Mouse (Mus musculus) urinary bladder, adult 18-20 months (tissue): ENCODE data around the gene Tfdp1.
A peak's percentile ranks its signal among the peaks of the same experiment; 100 is the strongest.

Source experiments
- DNase-seq, 2 experiments: peaks; one replicate each; pipeline ENCODE4 v3.0.0; 2022; ENCODE audit warnings: low spot score in 2 of 2, mixed read lengths in 2 of 2

The Tfdp1 gene

DNA sequence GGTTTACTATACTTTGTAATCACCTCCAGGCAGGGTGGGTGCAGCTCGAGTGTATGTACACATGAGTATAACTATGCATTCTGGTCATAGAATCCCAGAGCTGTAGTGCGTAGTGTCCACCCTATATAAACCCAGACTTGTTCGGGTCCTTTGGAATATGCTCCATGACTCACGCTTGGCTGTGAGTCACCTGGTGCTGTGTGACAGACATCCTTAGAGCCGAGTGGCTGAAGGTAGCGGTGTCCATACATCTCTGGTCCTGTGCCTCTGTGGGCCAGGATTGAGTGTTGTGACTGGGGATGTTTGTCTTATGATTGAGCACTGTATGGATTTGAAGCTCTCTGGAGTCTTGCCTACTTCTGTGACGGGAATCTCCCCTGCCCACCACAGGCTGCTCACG, 14.1 kb downstream of the Tfdp1 start:
- DNase-seq = no peak

DNA sequence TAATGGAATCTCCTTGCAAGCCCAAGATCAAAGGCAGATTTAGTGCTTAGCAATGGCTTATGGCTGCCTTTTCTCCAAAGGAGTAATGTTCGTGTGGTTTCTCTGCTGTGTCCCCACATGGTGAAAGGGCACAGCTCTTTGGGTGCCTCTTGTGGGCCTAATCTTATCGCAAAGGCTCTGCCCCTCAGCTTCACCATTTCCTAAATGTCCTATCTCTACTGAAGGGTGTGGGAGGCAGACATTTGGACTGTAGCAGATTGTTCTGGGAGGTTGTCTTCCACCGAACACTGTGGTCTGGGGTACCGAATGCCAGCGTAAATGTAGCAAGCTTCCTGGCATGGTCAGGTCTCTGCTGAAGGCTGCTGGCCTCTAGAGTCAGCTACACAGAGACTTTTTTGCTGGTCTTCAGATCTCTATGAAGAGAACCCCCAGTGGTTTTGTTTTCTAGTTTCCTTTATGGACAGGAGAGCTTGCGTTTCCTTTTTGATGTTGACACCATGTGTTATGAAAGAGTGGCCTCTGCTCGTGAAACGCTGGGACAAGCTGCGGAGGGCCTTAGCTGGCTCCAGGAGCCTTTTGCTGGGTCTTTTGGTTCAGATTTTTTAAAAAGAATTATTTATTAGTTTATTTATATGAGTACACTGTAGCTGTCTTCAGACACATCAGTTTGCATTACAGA, 14.7 kb downstream of the Tfdp1 start:
- no peak for DNase-seq

DNA sequence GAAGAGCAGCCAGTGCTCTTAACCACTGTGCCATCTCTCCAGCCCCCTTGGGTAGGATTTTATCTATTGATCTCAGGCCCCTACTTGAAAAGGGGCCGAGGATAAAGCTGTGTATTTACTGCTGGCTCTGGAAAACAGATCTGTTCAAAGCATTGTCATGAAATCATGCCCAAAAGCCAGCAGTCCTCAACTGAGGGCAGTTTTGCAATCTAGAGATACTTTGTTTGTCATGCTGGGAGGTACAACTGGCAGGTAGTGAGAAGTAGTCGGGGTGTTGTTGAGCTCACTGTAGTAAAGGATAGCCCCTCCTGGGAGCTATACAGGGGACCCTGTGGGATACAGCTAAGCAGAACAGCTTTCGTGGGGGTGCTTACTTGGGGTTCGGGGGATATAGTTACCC, 15.3 kb downstream of the Tfdp1 start:
- DNase-seq = no peak

DNA sequence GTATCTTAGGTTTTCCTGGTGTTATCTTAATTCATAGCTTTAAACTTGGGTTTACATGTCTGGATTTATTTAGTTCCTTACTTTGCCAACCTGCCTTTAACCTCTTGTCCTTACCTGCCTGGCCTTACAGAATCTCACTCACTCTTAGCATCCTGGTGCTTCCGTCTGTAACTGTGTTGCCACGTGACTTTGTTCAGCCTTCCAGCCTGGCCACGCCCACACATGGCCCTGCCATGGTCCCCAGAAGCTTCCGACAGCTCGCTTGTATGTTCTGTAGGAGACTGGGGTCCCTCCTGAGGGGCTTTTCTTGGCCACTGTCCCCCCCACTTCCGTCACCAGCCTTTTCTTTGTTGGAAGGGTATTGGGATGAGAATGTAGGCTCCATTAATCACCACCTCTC, 17.7 kb downstream of the Tfdp1 start:
- DNase-seq = no peak

DNA sequence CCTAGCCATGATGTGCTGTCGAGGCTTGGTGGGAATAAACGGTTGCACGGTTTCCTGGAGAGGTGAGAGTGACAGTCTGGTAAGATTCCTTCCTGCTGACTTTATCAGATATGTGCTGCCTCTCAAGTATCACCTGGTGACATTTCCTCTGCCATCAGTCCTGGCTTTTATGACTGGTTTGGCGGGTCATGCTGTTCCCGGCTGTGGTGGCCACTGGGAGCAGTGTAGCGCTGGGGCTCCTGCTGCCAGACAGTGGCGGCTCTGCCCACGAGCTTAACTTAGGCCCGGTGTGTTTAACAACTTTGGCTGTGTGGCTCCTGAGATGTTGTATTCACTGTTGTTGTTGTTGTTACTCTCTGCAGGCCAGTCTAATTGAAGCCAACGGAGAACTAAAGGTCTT, 18.1 kb downstream of the Tfdp1 start:
- DNase-seq = peak; percentile 37 to 48

DNA sequence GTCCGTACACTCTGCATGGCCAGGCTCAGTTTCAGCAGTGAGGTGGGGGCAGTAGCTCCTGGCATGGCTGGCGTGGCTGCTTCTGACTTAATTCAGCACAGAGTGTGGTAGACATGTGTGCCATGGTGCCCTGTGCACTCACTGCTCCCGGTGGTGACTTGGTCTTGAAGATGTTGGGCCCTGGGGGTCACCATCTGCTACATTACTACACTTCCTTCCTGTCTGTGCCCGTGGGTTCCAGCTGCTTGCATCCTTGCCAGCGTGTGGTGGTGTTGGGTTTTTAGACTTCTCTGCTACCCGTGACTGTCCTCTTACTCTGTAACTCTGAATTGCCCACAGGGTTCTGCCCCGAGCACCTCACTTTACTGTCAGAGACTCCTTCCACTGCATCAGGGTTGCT, 21.7 kb downstream of the Tfdp1 start:
- no peak for DNase-seq

DNA sequence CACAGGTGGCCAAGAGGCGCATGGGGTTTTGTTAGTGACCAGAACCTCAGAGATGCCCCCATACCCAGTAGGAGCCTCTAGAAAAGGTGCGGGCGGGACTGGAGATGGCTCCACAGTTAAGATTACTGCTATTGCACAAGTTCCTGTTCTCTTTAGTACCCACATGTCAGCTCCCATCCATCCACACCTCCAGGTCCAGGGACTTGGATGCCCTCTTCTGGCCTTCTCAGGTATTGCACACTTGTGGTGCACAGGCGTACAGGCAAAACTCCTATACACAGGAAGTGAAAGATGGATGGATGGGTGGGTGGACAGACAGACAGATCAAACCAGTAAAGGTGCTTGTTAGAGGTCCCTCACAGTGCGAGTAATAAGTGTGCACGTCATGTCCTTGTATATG, 23.3 kb downstream of the Tfdp1 start:
- no peak for DNase-seq

DNA sequence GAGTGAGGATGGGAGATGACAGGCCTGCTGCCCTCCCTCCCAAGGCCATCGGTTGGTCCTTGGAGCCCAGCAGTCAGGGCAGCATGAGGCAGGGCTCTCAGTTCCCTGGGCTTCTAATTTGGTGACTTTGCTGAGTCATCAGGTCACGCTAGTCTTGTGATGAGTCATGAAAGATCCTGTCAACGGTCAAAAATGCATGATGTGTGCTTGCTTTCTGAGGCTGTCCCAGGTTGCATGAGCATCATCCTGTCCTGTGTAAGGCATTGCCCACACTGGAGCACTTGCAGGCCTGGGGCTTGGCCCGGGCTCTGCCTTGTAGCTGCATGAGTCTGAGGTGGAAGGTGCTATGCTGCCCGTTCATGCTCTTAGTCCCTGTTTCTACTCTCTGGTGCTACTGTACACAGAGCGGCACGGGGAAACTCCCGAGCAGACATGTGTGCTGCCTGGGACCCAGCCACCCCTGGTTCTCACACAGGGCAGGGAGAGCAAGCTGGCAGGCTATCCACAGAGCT, 34.7 kb downstream of the Tfdp1 start:
- DNase-seq = no peak

DNA sequence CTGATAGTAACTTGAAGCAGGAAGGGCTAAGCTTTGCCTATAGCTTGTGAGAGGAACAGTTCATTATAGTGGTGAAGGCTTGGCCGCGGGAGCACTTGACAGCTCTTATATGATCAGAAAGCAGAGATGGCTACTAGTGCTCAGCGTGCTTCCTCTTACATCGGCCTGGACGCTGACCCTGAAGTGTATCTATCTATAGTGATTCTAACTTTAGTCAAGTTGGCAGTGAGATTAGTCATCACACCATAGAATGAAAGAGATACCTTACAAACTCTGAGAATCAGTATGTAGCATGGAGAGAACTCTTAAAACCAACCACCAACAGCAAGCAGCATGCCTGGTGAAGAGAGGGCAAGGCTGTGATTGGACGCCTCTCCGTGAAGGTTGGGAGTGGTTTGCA, 43.1 kb downstream of the Tfdp1 start:
- DNase-seq = no peak

DNA sequence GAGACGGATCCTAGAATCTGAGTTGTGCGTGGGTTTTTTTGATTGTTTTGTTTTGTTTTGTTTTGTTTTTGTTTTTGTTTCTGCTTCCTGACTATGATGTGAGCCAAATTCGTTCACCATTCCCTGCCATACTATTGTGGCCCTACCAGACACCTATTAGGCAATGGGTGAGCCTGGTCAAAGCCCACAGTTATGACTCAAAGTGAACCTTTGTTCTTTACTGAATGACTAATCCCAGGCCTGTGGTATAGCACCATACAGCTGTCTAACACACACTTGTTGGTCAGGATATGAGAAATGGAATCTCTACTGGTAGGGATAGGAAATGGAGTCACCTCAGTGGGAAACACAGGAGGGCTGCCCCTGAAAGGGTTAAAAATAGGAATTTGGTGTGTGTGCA, 44.0 kb downstream of the Tfdp1 start:
- no peak for DNase-seq

DNA sequence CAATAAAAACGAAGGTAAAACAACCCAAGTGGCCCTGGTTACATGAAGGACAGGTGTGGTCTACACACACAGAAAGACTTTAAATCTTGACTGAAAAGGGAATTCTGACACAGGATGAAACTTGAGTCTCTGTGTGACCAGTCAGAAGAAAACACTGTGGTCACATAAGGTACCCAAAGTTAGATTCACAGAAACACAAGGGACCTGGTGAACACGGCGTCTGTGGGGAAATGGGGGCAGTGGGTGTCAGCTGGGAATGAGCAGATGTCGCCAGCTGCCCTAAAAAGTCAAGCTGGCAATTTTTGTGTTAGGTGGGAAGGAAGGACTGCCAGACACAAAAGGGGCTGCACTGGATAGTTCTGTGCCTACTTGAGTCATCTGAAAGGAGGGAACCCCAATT, 44.4 kb downstream of the Tfdp1 start:
- no peak for DNase-seq

DNA sequence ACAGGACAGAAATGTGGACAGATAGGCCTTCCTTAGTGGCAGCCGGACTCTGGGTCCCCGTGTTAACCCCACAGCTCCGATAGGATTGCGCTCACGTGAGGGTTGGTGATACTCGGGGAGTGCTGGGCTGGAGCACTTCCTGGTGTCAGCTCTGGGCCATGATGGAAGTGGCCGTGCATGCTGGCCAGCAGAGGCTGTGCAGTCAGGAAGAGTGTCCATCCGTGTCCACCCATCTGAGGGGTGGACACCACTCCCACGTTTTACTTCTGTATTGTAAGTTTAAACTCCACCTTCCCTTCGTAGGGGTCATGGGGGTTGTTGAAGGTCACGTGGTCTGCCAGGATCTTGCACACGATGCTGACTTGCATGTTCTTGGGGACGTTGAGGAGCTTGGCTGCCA, 47.8 kb downstream of the Tfdp1 start:
- no peak for DNase-seq

DNA sequence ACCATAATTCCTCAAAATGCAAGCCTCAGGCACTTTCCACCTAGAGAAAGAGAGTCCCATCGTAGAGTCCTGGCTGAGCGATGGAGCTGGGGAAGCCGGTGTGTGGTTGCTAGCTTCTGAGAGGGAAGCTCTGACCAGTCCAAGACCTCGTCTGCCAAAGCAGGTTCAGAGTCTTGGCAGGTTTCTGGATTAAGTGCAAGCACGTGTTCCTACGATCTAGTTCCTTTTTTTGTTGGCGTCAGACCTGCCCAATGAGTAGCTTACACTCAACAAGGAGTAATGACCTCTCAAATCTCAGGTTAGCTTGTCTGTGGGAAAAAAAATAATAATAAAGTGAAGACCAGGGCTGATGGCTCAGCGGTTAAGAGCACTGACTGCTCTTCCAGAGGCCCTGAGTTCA, 49.2 kb downstream of the Tfdp1 start:
- no peak for DNase-seq

DNA sequence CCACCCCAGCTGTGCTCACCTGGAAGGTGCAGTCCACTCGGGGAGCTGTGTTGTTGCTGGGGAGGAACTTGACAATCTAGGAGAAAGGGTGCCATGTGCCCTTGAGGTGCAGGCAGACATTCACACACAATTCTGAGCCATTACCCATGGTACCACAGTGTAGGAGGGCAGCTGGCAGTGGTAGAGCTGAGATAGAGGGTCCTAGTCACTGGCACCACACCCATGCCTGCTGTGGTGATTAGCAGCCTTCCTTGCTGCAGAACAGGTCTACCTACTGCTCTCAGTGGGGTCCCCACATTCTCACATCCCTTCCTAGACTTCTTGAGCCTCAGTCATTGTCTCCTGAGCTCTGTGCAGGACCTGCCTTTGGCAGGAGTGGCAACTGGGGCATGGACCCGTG, 50.2 kb downstream of the Tfdp1 start:
- DNase-seq = no peak

DNA sequence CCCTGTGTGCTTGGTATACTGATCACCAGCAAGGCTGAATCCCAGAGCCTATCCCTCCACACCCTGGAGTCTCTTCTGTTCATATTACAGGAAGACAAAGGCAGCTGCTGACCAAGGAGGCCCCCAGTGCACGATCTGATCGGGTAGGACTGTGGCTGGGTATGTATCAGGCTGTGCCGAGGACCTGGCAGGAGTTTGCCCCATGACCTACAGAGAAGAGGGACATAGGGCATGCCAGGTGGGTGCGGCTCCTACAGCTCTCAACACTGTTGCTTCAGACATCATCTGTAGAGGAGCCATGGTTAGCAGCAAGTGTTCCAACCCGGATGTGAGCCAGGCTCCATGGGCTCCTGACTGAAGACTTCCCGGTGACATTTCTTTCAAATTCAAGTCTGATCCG, 55.3 kb downstream of the Tfdp1 start:
- DNase-seq = no peak

DNA sequence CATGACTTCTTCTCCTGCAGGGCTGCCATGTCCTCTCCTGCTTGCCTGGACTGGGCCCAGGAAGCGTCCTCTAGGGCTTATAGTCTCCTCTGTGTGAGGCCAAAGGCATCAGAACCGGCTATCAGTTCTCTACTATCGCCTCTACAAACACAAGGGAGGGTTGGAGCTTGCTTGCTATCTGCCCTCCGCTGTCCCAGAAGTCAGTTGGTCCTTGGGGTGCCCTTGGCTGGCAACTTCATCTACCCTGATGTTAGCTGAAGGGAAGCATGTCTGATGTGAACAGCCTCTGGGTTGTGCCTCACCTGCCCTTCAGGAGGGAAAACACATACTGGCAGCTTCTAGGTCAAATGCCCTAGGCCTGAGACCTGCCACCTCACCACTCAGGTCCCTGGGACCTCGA, 58.2 kb downstream of the Tfdp1 start, which contains the start of gene Atp4b:
Gene Atp4b, minus strand, starts transcription at position 101 of the 400 bp plus-strand sequence.
- no peak for DNase-seq

DNA sequence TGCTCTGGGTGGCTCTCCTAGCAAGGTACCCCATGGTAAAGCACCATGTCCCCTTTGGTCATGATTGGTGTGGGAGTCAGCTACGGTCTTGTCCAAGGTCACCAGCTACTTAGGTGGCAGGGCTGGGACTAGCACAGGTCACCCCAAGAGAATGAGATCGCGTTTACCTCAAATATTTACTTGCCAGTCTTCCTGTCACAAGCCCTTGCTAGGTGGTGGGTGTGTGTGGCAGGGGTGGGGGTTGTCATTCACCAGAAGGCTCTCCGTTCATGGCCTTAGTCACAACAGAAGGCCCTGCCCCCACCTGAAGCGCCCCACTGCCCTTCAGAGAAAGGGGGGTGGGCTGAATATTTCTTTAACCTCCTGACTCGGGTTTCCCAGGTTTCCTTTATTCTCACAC, 65.0 kb downstream of the Tfdp1 start:
- no peak for DNase-seq

DNA sequence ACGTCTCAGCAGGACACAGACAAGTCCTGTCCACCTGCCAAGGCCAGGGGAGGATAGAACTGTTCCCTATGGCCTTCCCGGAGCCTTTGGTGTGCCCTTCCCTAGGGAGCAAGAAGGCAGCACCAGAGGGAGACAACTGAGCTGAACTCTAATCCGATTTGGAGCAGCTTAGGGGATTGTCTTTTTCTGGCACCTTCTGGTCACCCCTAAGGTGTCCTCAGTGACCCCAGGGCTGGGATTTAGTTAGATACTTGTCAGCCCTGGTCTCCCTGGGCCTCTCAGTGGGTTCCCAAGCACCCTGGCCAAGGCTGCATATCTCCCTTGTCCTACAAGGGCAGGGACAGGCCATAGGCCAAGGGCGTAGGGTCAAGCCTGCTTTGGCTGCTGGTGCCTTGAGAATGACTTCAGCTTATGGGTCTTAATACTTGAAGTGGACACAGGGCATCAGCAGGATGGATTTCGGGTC, 66.1 kb downstream of the Tfdp1 start, which contains the start of gene Grk1:
Gene Grk1, plus strand, starts transcription at position 416 of the 466 bp plus-strand sequence.
- DNase-seq = no peak

DNA sequence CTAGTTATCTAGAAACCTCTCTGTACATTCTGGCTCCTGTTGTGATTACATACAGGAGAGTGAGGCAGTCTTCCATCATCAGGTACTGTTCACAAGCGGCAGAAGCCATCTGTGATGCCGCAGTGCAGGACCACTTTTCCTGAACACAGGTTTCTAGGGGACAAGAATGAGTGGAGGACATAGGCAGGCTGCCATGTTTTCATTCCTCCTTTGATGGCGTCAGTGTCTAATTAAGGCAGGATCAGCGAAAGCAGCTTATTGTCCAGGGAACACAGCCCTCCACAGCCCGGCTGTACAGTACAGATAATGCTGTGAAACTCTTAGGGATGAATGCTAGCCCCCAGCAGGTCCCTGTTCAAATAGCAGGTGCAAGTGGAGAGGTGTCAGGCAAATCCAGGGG, 67.5 kb downstream of the Tfdp1 start:
- no peak for DNase-seq

DNA sequence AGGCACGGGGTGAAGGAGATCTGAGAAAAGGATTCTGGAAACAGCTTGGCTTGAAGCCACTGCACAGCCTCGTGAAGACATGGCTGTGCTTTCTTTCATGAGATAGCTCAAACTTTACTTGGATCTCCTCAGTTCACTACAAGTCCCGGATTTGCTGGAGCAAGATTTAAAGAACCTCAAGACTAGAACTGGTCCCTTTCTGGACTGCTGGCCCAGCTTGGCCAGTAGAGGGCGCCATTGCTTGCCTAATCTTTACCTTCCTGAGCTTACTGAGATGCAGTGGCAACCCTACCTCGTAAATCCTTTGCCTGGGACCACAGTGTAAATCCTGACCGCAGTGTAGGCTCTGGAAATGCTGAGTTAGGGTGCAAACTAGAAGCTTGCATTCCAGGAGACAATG, 73.0 kb downstream of the Tfdp1 start:
- DNase-seq = no peak

DNA sequence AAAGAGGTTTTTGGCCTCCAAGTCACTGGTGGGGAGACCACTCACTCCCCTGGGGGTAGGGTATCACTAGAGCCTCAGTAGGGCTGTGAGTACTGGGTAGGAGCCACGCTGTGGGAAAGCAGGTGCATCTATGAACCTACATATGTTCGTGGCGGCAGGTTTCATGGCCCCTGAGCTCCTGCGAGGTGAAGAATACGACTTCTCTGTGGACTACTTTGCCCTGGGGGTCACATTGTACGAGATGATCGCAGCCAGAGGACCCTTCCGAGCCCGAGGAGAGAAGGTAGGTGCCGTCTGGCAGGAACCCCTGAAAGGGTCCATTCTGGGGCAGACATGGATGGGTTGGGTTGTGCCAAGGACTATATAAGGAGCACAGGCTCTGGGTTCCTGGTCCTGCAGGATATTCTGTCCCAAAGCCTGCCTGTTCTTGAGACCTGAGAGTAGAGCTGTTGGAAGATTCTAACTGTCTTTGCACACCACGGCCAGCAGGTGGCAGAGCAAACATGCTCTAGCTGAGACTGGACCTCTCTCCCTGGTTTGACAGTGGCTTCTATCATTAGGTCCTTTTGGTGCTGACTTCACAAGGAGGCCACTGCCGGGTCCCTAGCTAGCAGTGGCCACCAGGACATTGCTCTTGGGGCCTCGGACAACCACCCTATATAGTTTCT, 74.5 kb downstream of the Tfdp1 start:
- no peak for DNase-seq

DNA sequence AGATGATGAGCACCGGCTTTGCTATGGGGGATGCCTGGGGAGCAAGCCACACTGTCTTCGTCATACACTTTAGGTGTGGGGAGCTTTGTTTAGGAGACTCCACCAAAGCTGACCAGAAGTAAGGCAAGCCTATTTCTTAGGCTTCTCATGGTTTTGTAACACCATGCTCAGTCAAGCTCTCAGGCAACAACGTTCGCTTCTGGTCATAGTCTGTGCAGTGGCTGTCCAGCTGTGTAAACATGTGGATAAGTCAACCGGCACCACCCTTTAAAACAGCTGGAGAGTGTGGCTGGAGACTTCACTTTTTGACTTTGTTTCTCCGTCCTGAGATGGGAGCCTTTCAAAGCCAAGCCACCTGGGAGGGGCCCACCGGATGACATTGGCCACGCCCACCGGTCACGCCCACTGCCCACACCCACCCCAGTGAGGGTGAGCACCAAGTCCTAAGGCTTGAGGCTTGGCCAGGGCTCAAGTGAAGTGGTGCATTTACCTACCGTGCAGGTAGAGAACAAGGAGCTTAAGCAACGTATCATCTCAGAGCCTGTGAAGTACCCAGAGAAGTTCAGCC, 75.4 kb downstream of the Tfdp1 start:
- DNase-seq = no peak

DNA sequence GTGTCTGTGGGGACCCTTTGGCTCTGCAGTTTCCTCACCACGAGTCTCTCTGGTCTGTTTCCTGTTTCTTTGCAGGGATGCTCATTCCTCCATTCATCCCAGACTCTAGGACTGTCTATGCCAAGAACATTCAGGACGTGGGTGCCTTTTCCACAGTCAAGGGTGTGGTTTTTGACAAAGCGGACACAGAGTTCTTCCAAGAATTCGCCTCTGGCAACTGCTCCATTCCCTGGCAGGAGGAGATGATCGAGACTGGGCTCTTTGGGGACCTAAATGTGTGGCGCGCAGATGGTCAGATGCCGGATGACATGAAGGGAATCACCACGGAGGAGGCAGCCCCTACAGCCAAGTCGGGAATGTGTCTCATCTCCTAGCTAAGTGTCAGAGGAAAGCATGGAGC, 77.3 kb downstream of the Tfdp1 start:
- DNase-seq = no peak
